Mouse (Mus musculus) mouse embryonic stem cell (cell line): ENCODE data around the gene Coa3.

Experiments used
- in situ Hi-C, 2 experiments: fragments of 300-500 bp; cut with MboI; formaldehyde crosslinking; loops; 1 replicate in 1 of 2; 3 replicates in 1 of 2; pipeline ENCODE4 v1.14.3; 2019 to 2020; ENCODE audit warnings: low sequenced_read_pairs in 2 of 2, low pct_unique_long_range_greater_than_20kb in 1 of 2, mixed read lengths in 1 of 2; ENCODE audit not compliant: unreplicated experiment in 1 of 2

Coa3 gene

GRCm38 (mm10) chr11:101259261-101259712 is 19.6 kb downstream of the Coa3 start:
- in situ Hi-C loops, result no loop called here

- in situ Hi-C loops, result no loop called here
These were observed 22.8 kb downstream of the Coa3 start for GRCm38 (mm10) chr11:101255826-101256775.

GRCm38 (mm10) chr11:101253613-101254389 is 25.1 kb downstream of the Coa3 start, which contains the start of gene Vps25:
Gene Vps25 (plus strand): TSS chr11:101253707.
- in situ Hi-C loops, result loop anchor here in 1 of 2 experiments (5.0 kb wide), 1 partner anchor 36 kb away; no protein-coding TSS in a partner anchor

- in situ Hi-C loops, result loop anchor here in 1 of 2 experiments (5.0 kb wide), 1 partner anchor 36 kb away; no protein-coding TSS in a partner anchor
These were observed 26.0 kb downstream of the Coa3 start for GRCm38 (mm10) chr11:101252941-101253340.

GRCm38 (mm10) chr11:101251031-101251430 is 27.9 kb downstream of the Coa3 start:
- in situ Hi-C loops, result loop anchor here in 1 of 2 experiments (5.0 kb wide), 1 partner anchor 34 kb away; no protein-coding TSS in a partner anchor

- in situ Hi-C loops, result loop anchor here (5.0 to 10.0 kb wide), 2 partner anchors 36 to 54 kb away; no protein-coding TSS in a partner anchor
These were observed 30.5 kb downstream of the Coa3 start for GRCm38 (mm10) chr11:101248258-101248994.

- in situ Hi-C loops, result loop anchor here (5.0 to 10.0 kb wide), 2 partner anchors 35 to 53 kb away; no protein-coding TSS in a partner anchor
These were observed 31.3 kb downstream of the Coa3 start for GRCm38 (mm10) chr11:101247521-101248030.

- in situ Hi-C loops, result loop anchor here (5.0 to 10.0 kb wide), 2 partner anchors 34 to 52 kb away; no protein-coding TSS in a partner anchor
These were observed 32.3 kb downstream of the Coa3 start for GRCm38 (mm10) chr11:101246702-101247012.

GRCm38 (mm10) chr11:101245855-101246701 is 32.8 kb downstream of the Coa3 start, which contains the start of gene Ramp2:
Gene Ramp2 (plus strand): TSS chr11:101246028.
- in situ Hi-C loops, result loop anchor here (5.0 to 10.0 kb wide), 2 partner anchors 34 to 51 kb away; no protein-coding TSS in a partner anchor

- in situ Hi-C loops, result loop anchor here (5.0 to 10.0 kb wide), 2 partner anchors 33 to 50 kb away; no protein-coding TSS in a partner anchor
These were observed 33.8 kb downstream of the Coa3 start for GRCm38 (mm10) chr11:101245071-101245470.

GRCm38 (mm10) chr11:101238071-101238647 is 40.8 kb downstream of the Coa3 start:
- in situ Hi-C loops, result no loop called here

- in situ Hi-C loops, result no loop called here
These were observed 42.1 kb downstream of the Coa3 start for GRCm38 (mm10) chr11:101236782-101237181.

GRCm38 (mm10) chr11:101235429-101235828 is 43.5 kb downstream of the Coa3 start:
- in situ Hi-C loops, result no loop called here

- in situ Hi-C loops, result no loop called here
These were observed 44.8 kb downstream of the Coa3 start for GRCm38 (mm10) chr11:101234124-101234523.

- in situ Hi-C loops, result no loop called here
These were observed 45.7 kb downstream of the Coa3 start for GRCm38 (mm10) chr11:101233240-101233639.

- in situ Hi-C loops, result no loop called here
These were observed 46.7 kb downstream of the Coa3 start for GRCm38 (mm10) chr11:101232010-101232839.
